Mouse (Mus musculus) bone marrow macrophage, adult 2 months (primary cell): ENCODE measurements at regions not wholly inside any gene's neighbourhood (a gene's known extent, or its start where the extent isn't known, plus 50 kb on each side); places are given as distances from the start of the nearest gene placed in this dataset.

Experiments
- CTCF ChIP-seq: IDR thresholded peaks from 2 replicates; pipeline ENCODE4 v1.5.1; 2012; ENCODE audit warnings: low read depth, mild to moderate bottlenecking, low read length, moderate library complexity
- POLR2A ChIP-seq: IDR thresholded peaks from 2 replicates; pipeline ENCODE4 v1.6.1; 2012; ENCODE audit warnings: mild to moderate bottlenecking, low read depth, low read length, borderline replicate concordance

DNA sequence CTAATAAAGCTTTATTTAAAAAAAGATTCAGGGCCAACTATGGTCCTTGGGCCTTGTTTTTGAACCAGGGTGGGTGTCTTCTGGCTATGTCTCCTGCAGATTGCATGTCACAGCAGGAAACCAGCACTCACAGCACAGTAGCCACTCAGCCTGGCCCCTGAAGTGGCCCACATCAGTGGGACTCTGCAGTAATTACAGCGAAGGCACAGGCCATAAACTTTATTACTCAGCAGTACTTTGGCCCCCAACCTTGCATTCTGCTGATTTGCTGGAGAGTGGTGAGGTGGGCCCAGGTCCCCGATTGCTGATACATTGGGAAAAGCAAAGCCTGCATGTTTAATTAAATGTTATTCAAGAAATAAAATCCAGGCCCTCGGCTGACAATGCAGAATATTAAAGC lies 303.6 kb upstream of the Kdm8 start:
- TF ChIP-seq POLR2A, result no peak
- TF ChIP-seq CTCF, result no peak
